Mouse (Mus musculus) right cerebral cortex, postnatal 10 days (tissue): Measurements from ENCODE around the gene Fam189a1.

Experiments
- DNase-seq, 2 experiments: peaks; one replicate each; pipeline ENCODE4 v3.0.0; 2021; ENCODE audit warnings: low spot score in 2 of 2

Gene Fam189a1

DNA sequence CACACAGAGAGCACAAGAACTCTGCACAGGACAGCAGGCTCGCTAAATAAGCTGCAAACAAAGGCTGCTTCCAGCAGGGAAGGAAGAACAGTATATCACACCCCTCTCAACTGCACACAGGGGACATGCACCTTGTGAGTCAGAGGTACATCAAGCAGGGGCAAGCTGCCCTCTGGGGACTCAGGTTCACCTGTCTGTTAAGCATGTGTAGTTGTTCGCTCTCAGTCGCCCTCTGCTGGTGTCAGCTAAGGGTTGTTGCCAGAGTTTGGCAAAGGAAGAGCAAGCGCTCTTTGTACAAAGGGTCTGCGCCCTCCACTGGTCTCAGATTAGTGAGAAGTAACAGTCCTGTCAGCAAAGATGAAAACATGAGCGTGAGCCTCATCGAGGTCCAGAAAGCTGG is 426.6 kb downstream of the Fam189a1 start:
- peak; percentile 78 to 82 for DNase-seq

GRCm38 (mm10) chr7:64728816-64729215 is 427.6 kb downstream of the Fam189a1 start:
- no peak for DNase-seq

- peak; percentile 80 to 81 for DNase-seq
Measured at GRCm38 (mm10) chr7:64728181-64728591, 428.2 kb downstream of the Fam189a1 start.

- peak; percentile 79 to 81 for DNase-seq
Measured at GRCm38 (mm10) chr7:64725967-64726695, 430.2 kb downstream of the Fam189a1 start.

- DNase-seq, result no peak
Measured at GRCm38 (mm10) chr7:64724409-64724808, 432.0 kb downstream of the Fam189a1 start.

- peak; percentile 48 to 56 for DNase-seq
Measured at GRCm38 (mm10) chr7:64723313-64723712, 433.1 kb downstream of the Fam189a1 start.

DNA sequence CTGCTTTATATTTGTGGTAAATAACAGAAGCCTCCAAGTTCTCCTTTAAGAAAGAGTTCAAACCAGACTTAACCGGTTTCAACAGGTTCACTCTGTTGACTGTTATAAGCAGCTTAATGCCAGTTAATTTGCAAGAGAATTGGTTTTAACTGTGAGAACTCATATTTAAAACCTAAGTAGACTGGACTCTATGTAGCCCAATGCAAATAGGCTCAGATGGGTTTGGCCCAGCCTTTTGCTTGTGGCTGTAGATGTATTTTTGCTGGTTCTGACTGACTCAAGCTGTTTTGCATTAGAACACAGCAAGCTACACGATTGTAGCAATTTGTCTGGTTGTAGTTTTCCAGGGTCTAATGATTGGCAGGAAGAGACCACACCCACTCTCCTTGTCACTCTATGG is 440.1 kb downstream of the Fam189a1 start:
- DNase-seq, result no peak

GRCm38 (mm10) chr7:64709520-64710262 is 446.7 kb downstream of the Fam189a1 start:
- DNase-seq, result peak in 1 of 2 experiments; percentile 43

GRCm38 (mm10) chr7:64708176-64708575 is 448.2 kb downstream of the Fam189a1 start:
- DNase-seq, result no peak
